Mouse (Mus musculus) embryonic fibroblast, embryonic 13.5 days (primary cell): ENCODE data around the gene Grn.
A peak's percentile ranks its signal among the peaks of the same experiment; 100 is the strongest.

ENCODE experiments used
- CTCF ChIP-seq: IDR thresholded peaks from 2 replicates; pipeline ENCODE4 v1.5.1; 2011; ENCODE audit warnings: mild to moderate bottlenecking, control low read depth, low read length, moderate library complexity, borderline replicate concordance; ENCODE audit not compliant: insufficient read depth
- POLR2A ChIP-seq: IDR thresholded peaks from 2 replicates; pipeline ENCODE4 v1.6.1; 2011; ENCODE audit warnings: low read depth, mild to moderate bottlenecking, control low read depth, low read length, moderate library complexity

- TF ChIP-seq CTCF (no peak), POLR2A (peak; percentile 90)
Observed at GRCm38 (mm10) chr11:102408344-102408876, 21.7 kb upstream of the Grn start.
